Mouse (Mus musculus) gastrocnemius, postnatal 25 days (tissue): ENCODE measurements around the gene Aox4. TPM values are rescaled to one million over a fixed set of nuclear protein-coding genes. Genes with fewer than 3 reads are reported as not detected.

Source experiments
- DNase-seq: peaks from one replicate; pipeline ENCODE4 v3.0.0; 2022
- total RNA-seq, 2 experiments: library from RNA; stranded (reverse); gene quantifications; 1 replicate in 1 of 2; 2 replicates in 1 of 2; pipeline ENCODE4 v1.2.3; 2021

The Aox4 gene
- total RNA-seq, 2 experiments from 2014 or later = not detected

- no peak for DNase-seq
Observed at GRCm38 (mm10) chr1:58302015-58302414, 91.8 kb downstream of the Aox4 start.

- no peak for DNase-seq
Observed at GRCm38 (mm10) chr1:58303009-58303408, 92.8 kb downstream of the Aox4 start.

GRCm38 (mm10) chr1:58303726-58304125, 93.5 kb downstream of the Aox4 start:
- DNase-seq = peak; percentile 35

- DNase-seq = no peak
Observed at GRCm38 (mm10) chr1:58304296-58304695, 94.1 kb downstream of the Aox4 start.

GRCm38 (mm10) chr1:58307181-58307580, 97.0 kb downstream of the Aox4 start:
- no peak for DNase-seq

GRCm38 (mm10) chr1:58308594-58308993, 98.4 kb downstream of the Aox4 start:
- DNase-seq = no peak

- DNase-seq = no peak
Observed at GRCm38 (mm10) chr1:58309853-58310252, 99.7 kb downstream of the Aox4 start.

- no peak for DNase-seq
Observed at GRCm38 (mm10) chr1:58311221-58311864, 101.1 kb downstream of the Aox4 start.

GRCm38 (mm10) chr1:58313173-58313572, 103.0 kb downstream of the Aox4 start:
- DNase-seq = no peak

GRCm38 (mm10) chr1:58315532-58315931, 105.3 kb downstream of the Aox4 start:
- no peak for DNase-seq

Other genes starting within 250 kb of the Aox4 start
- gene Sgo2a, start 214.4 kb upstream of the Aox4 start, total RNA-seq = under 1 TPM; 0.38 to 0.43 TPM
- 1 to 10 TPM; 4.0 to 4.4 TPM for gene Kctd18, start 191.4 kb upstream of the Aox4 start, total RNA-seq
- 10 to 100 TPM in 1 of 2 experiments, 1 to 10 TPM in 1; 4.6 to 12.1 TPM for gene Aox1, start 180.5 kb upstream of the Aox4 start, total RNA-seq
- under 1 TPM; 0.16 to 0.31 TPM for gene Aox3, start 97.3 kb upstream of the Aox4 start, total RNA-seq
- not detected for gene Aox2, start 67.9 kb downstream of the Aox4 start, total RNA-seq
- gene Bzw1, start 182.5 kb downstream of the Aox4 start, total RNA-seq = 10 to 100 TPM; 43.5 to 49.1 TPM
- 10 to 100 TPM; 30.4 to 33.5 TPM for gene Clk1, start 213.7 kb downstream of the Aox4 start, total RNA-seq
- gene Nif3l1, start 234.8 kb downstream of the Aox4 start, total RNA-seq = 1 to 10 TPM; 6.8 to 8.5 TPM
- gene Ppil3, start 235.1 kb downstream of the Aox4 start, total RNA-seq = 10 to 100 TPM; 17.2 to 17.8 TPM